Mouse (Mus musculus) myocyte (in vitro differentiated cells): ENCODE results near the gene Tle2.

Experiments used
- E2F4 ChIP-seq: IDR thresholded peaks from one replicate; pipeline ENCODE4 v1.6.1; 2011; ENCODE audit warnings: mild to moderate bottlenecking, control low read depth, moderate library complexity; ENCODE audit not compliant: insufficient read depth
- MAX ChIP-seq: IDR thresholded peaks from one replicate; pipeline ENCODE4 v1.6.1; 2011; ENCODE audit warnings: low read depth, mild to moderate bottlenecking, control low read depth
- POLR2A ChIP-seq: IDR thresholded peaks from one replicate; pipeline ENCODE4 v1.6.1; 2011; ENCODE audit warnings: low read depth, mild to moderate bottlenecking, control low read depth, moderate library complexity; ENCODE audit not compliant: insufficient read length
- POLR2AphosphoS2 ChIP-seq: IDR thresholded peaks from one replicate; pipeline ENCODE4 v1.6.1; 2011; ENCODE audit warnings: low read depth, control low read depth; ENCODE audit not compliant: insufficient read length
- REST ChIP-seq: IDR thresholded peaks from one replicate; pipeline ENCODE4 v1.6.1; 2011; ENCODE audit warnings: mild to moderate bottlenecking, control low read depth, moderate library complexity; ENCODE audit not compliant: insufficient read depth, insufficient read length
- SRF ChIP-seq: IDR thresholded peaks from one replicate; pipeline ENCODE4 v1.6.1; 2011; ENCODE audit warnings: low read depth; ENCODE audit not compliant: control insufficient read depth, insufficient read length
- TCF12 ChIP-seq: IDR thresholded peaks from one replicate; pipeline ENCODE4 v1.6.1; 2011; ENCODE audit warnings: mild to moderate bottlenecking, control low read depth; ENCODE audit not compliant: poor library complexity, insufficient read depth, severe bottlenecking
- USF1 ChIP-seq: IDR thresholded peaks from one replicate; pipeline ENCODE4 v1.6.1; 2011; ENCODE audit warnings: low read depth, mild to moderate bottlenecking, control low read depth, moderate library complexity

- TF ChIP-seq E2F4 (no peak), USF1 (no peak), POLR2A (no peak), TCF12 (no peak), MAX (no peak), SRF (no peak), POLR2AphosphoS2 (no peak), REST (no peak)
Measured at GRCm38 (mm10) chr10:81541363-81541762, 33.0 kb upstream of the Tle2 start.
